Mouse (Mus musculus) neural tube, embryonic 13.5 days (tissue): ENCODE measurements at regions not wholly inside any gene's neighbourhood (a gene's known extent, or its start where the extent isn't known, plus 50 kb on each side); places are given as distances from the start of the nearest gene placed in this dataset.

Source experiments
- ATAC-seq: fragments of 200-750 bp; cut with Nextera tagmentation; 2 replicates; pipeline ENCODE4 v1.8.0; 2017; ENCODE audit warnings: low read depth, mild to moderate bottlenecking, moderate TSS enrichment, moderate library complexity
- H3K27ac ChIP-seq: fragments of 300-500 bp; sonication (generic); replicated peaks from 2 replicates; pipeline ENCODE4 v1.5.1; 2015; ENCODE audit warnings: moderate library complexity, mild to moderate bottlenecking, inconsistent platforms
- H3K27me3 ChIP-seq: fragments of 300-500 bp; sonication (generic); 2 replicates; pipeline ENCODE4 v1.6.1; 2015; ENCODE audit warnings: mild to moderate bottlenecking, inconsistent platforms
- H3K36me3 ChIP-seq: fragments of 300-500 bp; sonication (generic); 2 replicates; pipeline ENCODE4 v1.6.1; 2015; ENCODE audit warnings: mild to moderate bottlenecking, inconsistent platforms
- H3K4me1 ChIP-seq: fragments of 300-500 bp; sonication (generic); replicated peaks from 2 replicates; pipeline ENCODE4 v1.6.1; 2015; ENCODE audit warnings: inconsistent platforms
- H3K4me2 ChIP-seq: fragments of 300-500 bp; sonication (generic); 2 replicates; pipeline ENCODE4 v1.6.1; 2015; ENCODE audit warnings: inconsistent platforms, mild to moderate bottlenecking, moderate library complexity
- H3K4me3 ChIP-seq: fragments of 300-500 bp; sonication (generic); 2 replicates; pipeline ENCODE4 v1.5.1; 2015; ENCODE audit warnings: mild to moderate bottlenecking, inconsistent platforms
- H3K9ac ChIP-seq: fragments of 300-500 bp; sonication (generic); 2 replicates; pipeline ENCODE4 v1.6.1; 2015; ENCODE audit warnings: moderate library complexity, mild to moderate bottlenecking, inconsistent platforms
- H3K9me3 ChIP-seq: fragments of 300-500 bp; sonication (generic); 2 replicates; pipeline ENCODE4 v1.6.1; 2016; ENCODE audit warnings: inconsistent platforms
- WGBS: fragments of 180-500 bp; shearing (Covaris S2); methylation state at CpG from one replicate; pipeline ENCODE4 v1.1.7; 2015; 5-methylcytosine and 5-hydroxymethylcytosine counted together

GRCm38 (mm10) chr6:31043368-31043767, 84.5 kb upstream of the Klf14 start:
- H3K27me3 ChIP-seq: no peaks in the 10 kb centered on the region
- no peaks in the 10 kb centered on the region for H3K36me3 ChIP-seq
- no peak for ATAC-seq
- H3K27ac ChIP-seq: no peak overlapping the region
- no peak overlapping the region for H3K9ac ChIP-seq
- 93% methylated on average over 4 of the region's 4 CpGs for WGBS
- H3K4me1 ChIP-seq: no peaks in the 10 kb centered on the region
- no peak overlapping the region for H3K4me3 ChIP-seq
- no peaks in the 10 kb centered on the region for H3K9me3 ChIP-seq
- no peak overlapping the region for H3K4me2 ChIP-seq

- Histone ChIP-seq H3K4me2 (no peak overlapping the region), H3K27ac (no peak overlapping the region)
- WGBS: 92% methylated on average over 3 of the region's 3 CpGs
Observed at GRCm38 (mm10) chr6:31043919-31044318, 85.0 kb upstream of the Klf14 start.

GRCm38 (mm10) chr6:31046197-31046596, 87.3 kb upstream of the Klf14 start:
- no peaks in the 10 kb centered on the region for H3K27me3 ChIP-seq
- no peak overlapping the region for H3K9ac ChIP-seq
- H3K36me3 ChIP-seq: no peaks in the 10 kb centered on the region
- H3K4me1 ChIP-seq: no peaks in the 10 kb centered on the region
- WGBS: 62% methylated on average over 3 of the region's 3 CpGs
- H3K4me2 ChIP-seq: no peak overlapping the region
- no peak for ATAC-seq
- H3K27ac ChIP-seq: no peak overlapping the region
- H3K9me3 ChIP-seq: no peaks in the 10 kb centered on the region
- H3K4me3 ChIP-seq: no peak overlapping the region

More at GRCm38 (mm10) chr6:31043919-31044318, 85.0 kb upstream of the Klf14 start:
- H3K9ac ChIP-seq: no peak overlapping the region
- no peaks in the 10 kb centered on the region for H3K27me3 ChIP-seq
- ATAC-seq: no peak
- no peaks in the 10 kb centered on the region for H3K4me1 ChIP-seq
- no peaks in the 10 kb centered on the region for H3K36me3 ChIP-seq
- no peak overlapping the region for H3K4me3 ChIP-seq
- H3K9me3 ChIP-seq: no peaks in the 10 kb centered on the region

GRCm38 (mm10) chr6:31048920-31049576, 90.2 kb upstream of the Klf14 start:
- Histone ChIP-seq H3K4me2 (no peak overlapping the region), H3K27me3 (no peaks in the 10 kb centered on the region), H3K27ac (no peak overlapping the region), H3K9ac (no peak overlapping the region), H3K4me3 (no peak overlapping the region), H3K9me3 (no peaks in the 10 kb centered on the region), H3K36me3 (no peaks in the 10 kb centered on the region), H3K4me1 (no peaks in the 10 kb centered on the region)
- ATAC-seq: no peak
- 76% methylated on average over 11 of the region's 11 CpGs for WGBS

- H3K9ac ChIP-seq: no peak overlapping the region
- H3K4me3 ChIP-seq: no peak overlapping the region
- H3K4me2 ChIP-seq: no peak overlapping the region
- H3K27me3 ChIP-seq: no peaks in the 10 kb centered on the region
- ATAC-seq: no peak
- H3K27ac ChIP-seq: no peak overlapping the region
- no peaks in the 10 kb centered on the region for H3K36me3 ChIP-seq
- no peaks in the 10 kb centered on the region for H3K4me1 ChIP-seq
- H3K9me3 ChIP-seq: no peaks in the 10 kb centered on the region
- 70% methylated on average over 5 of the region's 5 CpGs for WGBS
Observed at GRCm38 (mm10) chr6:31050831-31051230, 92.0 kb upstream of the Klf14 start.

- ATAC-seq: no peak
- H3K4me2 ChIP-seq: no peak overlapping the region
- no peaks in the 10 kb centered on the region for H3K36me3 ChIP-seq
- no peak overlapping the region for H3K9ac ChIP-seq
- H3K4me1 ChIP-seq: no peaks in the 10 kb centered on the region
- no peak overlapping the region for H3K4me3 ChIP-seq
- H3K27ac ChIP-seq: no peak overlapping the region
- no peaks in the 10 kb centered on the region for H3K27me3 ChIP-seq
- no peaks in the 10 kb centered on the region for H3K9me3 ChIP-seq
- 67% methylated on average over 6 of the region's 6 CpGs for WGBS
Observed at GRCm38 (mm10) chr6:31051771-31052170, 92.9 kb upstream of the Klf14 start.

- H3K27me3 ChIP-seq: no peaks in the 10 kb centered on the region
- no peak for ATAC-seq
- H3K9ac ChIP-seq: no peak overlapping the region
- 17% methylated on average over 8 of the region's 8 CpGs for WGBS
- H3K4me2 ChIP-seq: no peak overlapping the region
- no peaks in the 10 kb centered on the region for H3K36me3 ChIP-seq
- H3K27ac ChIP-seq: no peak overlapping the region
- H3K9me3 ChIP-seq: no peaks in the 10 kb centered on the region
- H3K4me3 ChIP-seq: no peak overlapping the region
- 0 out of 2 replicates have a peak, but pooled peaks cover 4% of the 10 kb centered on the region for H3K4me1 ChIP-seq
Observed at GRCm38 (mm10) chr6:31053003-31053402, 94.1 kb upstream of the Klf14 start.

- no peaks in the 10 kb centered on the region for H3K27me3 ChIP-seq
- no peak overlapping the region for H3K4me2 ChIP-seq
- ATAC-seq: no peak
- 69% methylated on average over 12 of the region's 12 CpGs for WGBS
- H3K36me3 ChIP-seq: no peaks in the 10 kb centered on the region
- 0 out of 2 replicates have a peak, but pooled peaks cover 4% of the 10 kb centered on the region for H3K4me1 ChIP-seq
- no peak overlapping the region for H3K4me3 ChIP-seq
- H3K27ac ChIP-seq: no peak overlapping the region
- no peaks in the 10 kb centered on the region for H3K9me3 ChIP-seq
- no peak overlapping the region for H3K9ac ChIP-seq
Observed at GRCm38 (mm10) chr6:31056786-31057566, 98.1 kb upstream of the Klf14 start.

GRCm38 (mm10) chr6:31058299-31058698, 99.4 kb upstream of the Klf14 start:
- H3K4me3 ChIP-seq: no peak overlapping the region
- no peak overlapping the region for H3K27ac ChIP-seq
- 85% methylated on average over 1 of the region's 1 CpGs for WGBS
- H3K27me3 ChIP-seq: no peaks in the 10 kb centered on the region
- H3K36me3 ChIP-seq: no peaks in the 10 kb centered on the region
- 0 out of 2 replicates have a peak, but pooled peaks cover 4% of the 10 kb centered on the region for H3K4me1 ChIP-seq
- H3K4me2 ChIP-seq: no peak overlapping the region
- ATAC-seq: no peak
- no peak overlapping the region for H3K9ac ChIP-seq
- no peaks in the 10 kb centered on the region for H3K9me3 ChIP-seq

- 0 out of 2 replicates have a peak, but pooled peaks cover 4% of the 10 kb centered on the region for H3K4me1 ChIP-seq
- H3K4me3 ChIP-seq: no peak overlapping the region
- ATAC-seq: no peak
- H3K27ac ChIP-seq: no peak overlapping the region
- no peaks in the 10 kb centered on the region for H3K27me3 ChIP-seq
- H3K9ac ChIP-seq: no peak overlapping the region
- no peaks in the 10 kb centered on the region for H3K36me3 ChIP-seq
- WGBS: 91% methylated on average over 3 of the region's 3 CpGs
- no peaks in the 10 kb centered on the region for H3K9me3 ChIP-seq
- H3K4me2 ChIP-seq: no peak overlapping the region
Observed at GRCm38 (mm10) chr6:31058961-31059360, 100.1 kb upstream of the Klf14 start.

GRCm38 (mm10) chr6:31061813-31062212, 102.9 kb upstream of the Klf14 start:
- Histone ChIP-seq H3K36me3 (no peaks in the 10 kb centered on the region), H3K27ac (no peak overlapping the region), H3K9ac (no peak overlapping the region), H3K4me1 (0 out of 2 replicates have a peak, but pooled peaks cover 4% of the 10 kb centered on the region), H3K27me3 (no peaks in the 10 kb centered on the region), H3K4me3 (no peak overlapping the region), H3K9me3 (no peaks in the 10 kb centered on the region), H3K4me2 (no peak overlapping the region)
- 96% methylated on average over 4 of the region's 4 CpGs for WGBS
- ATAC-seq: no peak

GRCm38 (mm10) chr6:31065419-31065818, 106.5 kb upstream of the Klf14 start:
- H3K9me3 ChIP-seq: no peaks in the 10 kb centered on the region
- no peak overlapping the region for H3K4me3 ChIP-seq
- no peak overlapping the region for H3K9ac ChIP-seq
- WGBS: 81% methylated on average over 9 of the region's 9 CpGs
- no peak overlapping the region for H3K27ac ChIP-seq
- H3K4me2 ChIP-seq: no peak overlapping the region
- no peak for ATAC-seq
- no peaks in the 10 kb centered on the region for H3K4me1 ChIP-seq
- no peaks in the 10 kb centered on the region for H3K27me3 ChIP-seq
- no peaks in the 10 kb centered on the region for H3K36me3 ChIP-seq
